Mouse (Mus musculus) MEL (cell line): ENCODE results near the gene Nt5c3b. TPM values are rescaled to one million over a fixed set of nuclear protein-coding genes. Genes with fewer than 3 reads are reported as not detected.
A peak's percentile ranks its signal among the peaks of the same experiment; 100 is the strongest.

Experiments used
- DNase-seq: peaks from one replicate; pipeline ENCODE4 v3.0.0; 2011; ENCODE audit warnings: low read depth, low spot score
- H3K27ac ChIP-seq: 2 replicates; pipeline ENCODE4 v1.5.1; 2012; ENCODE audit warnings: low read depth, mild to moderate bottlenecking, control low read depth, low read length, moderate library complexity; ENCODE audit not compliant: control insufficient read depth
- H3K27me3 ChIP-seq, 2 experiments: fragments of 150-350 bp in 1 of 2; sonication (generic) in 1 of 2; 2 replicates each; pipeline ENCODE4 v1.6.1; 2012; ENCODE audit warnings: low read length in 2 of 2, mild to moderate bottlenecking in 2 of 2, improper control_type of control experiment in 1 of 2, moderate library complexity in 1 of 2; ENCODE audit not compliant: insufficient read depth in 2 of 2, control insufficient read depth in 1 of 2
- H3K36me3 ChIP-seq, 2 experiments: 2 replicates each; pipeline ENCODE4 v1.6.1; 2012 to 2014; ENCODE audit warnings: low read length in 2 of 2, improper control_type of control experiment in 1 of 2, inconsistent platforms in 1 of 2, mild to moderate bottlenecking in 1 of 2; ENCODE audit not compliant: insufficient read depth in 2 of 2, control insufficient read depth in 1 of 2
- H3K4me1 ChIP-seq, 2 experiments: fragments of 150-350 bp in 1 of 2; sonication (generic) in 1 of 2; 2 replicates each; pipeline ENCODE4 v1.6.1; 2012; ENCODE audit warnings: low read length in 2 of 2, improper control_type of control experiment in 1 of 2, mild to moderate bottlenecking in 1 of 2; ENCODE audit not compliant: insufficient read depth in 2 of 2, control insufficient read depth in 1 of 2
- H3K4me3 ChIP-seq, 2 experiments: fragments of 150-350 bp in 1 of 2; sonication (generic) in 1 of 2; 2 replicates each; pipeline ENCODE4 v1.5.1; 2012; ENCODE audit warnings: low read depth in 2 of 2, low read length in 2 of 2, mild to moderate bottlenecking in 2 of 2, moderate library complexity in 2 of 2, control low read depth in 1 of 2, improper control_type of control experiment in 1 of 2; ENCODE audit not compliant: control insufficient read depth in 1 of 2, insufficient read depth in 1 of 2
- H3K79me2 ChIP-seq: 2 replicates; pipeline ENCODE4 v1.6.1; 2012; ENCODE audit warnings: mild to moderate bottlenecking, low read length, moderate library complexity; ENCODE audit not compliant: control insufficient read depth, poor library complexity, insufficient read depth
- H3K9ac ChIP-seq: 2 replicates; pipeline ENCODE4 v1.6.1; 2012; ENCODE audit warnings: low read depth, mild to moderate bottlenecking, control low read depth, low read length, moderate library complexity; ENCODE audit not compliant: control insufficient read depth, poor library complexity, severe bottlenecking
- H3K9me3 ChIP-seq: fragments of 150-350 bp; sonication (generic); replicated peaks from 2 replicates; pipeline ENCODE4 v1.6.1; 2012; ENCODE audit warnings: mild to moderate bottlenecking, low read length, improper control_type of control experiment, moderate library complexity; ENCODE audit not compliant: insufficient read depth
- CHD1 ChIP-seq: IDR thresholded peaks from 2 replicates; pipeline ENCODE4 v1.6.1; 2012; ENCODE audit warnings: low read depth, mild to moderate bottlenecking, inconsistent platforms, low read length, improper control_type of control experiment
- CTCF ChIP-seq, 3 experiments: IDR thresholded peaks in 2 of 3; conservative IDR thresholded peaks in 1 of 3; 2 replicates each; pipeline ENCODE4 v1.5.1; 2011 to 2012; ENCODE audit warnings: low read length in 3 of 3, low read depth in 2 of 3, mild to moderate bottlenecking in 2 of 3, improper control_type of control experiment in 1 of 3, inconsistent platforms in 1 of 3, mixed read lengths in 1 of 3, moderate library complexity in 1 of 3; ENCODE audit not compliant: control insufficient read depth in 1 of 3, insufficient read depth in 1 of 3, poor library complexity in 1 of 3, severe bottlenecking in 1 of 3
- MAZ ChIP-seq: IDR thresholded peaks from 2 replicates; pipeline ENCODE4 v1.6.1; 2012; ENCODE audit warnings: low read depth, mild to moderate bottlenecking, inconsistent platforms, low read length, improper control_type of control experiment
- MYB ChIP-seq: IDR thresholded peaks from 2 replicates; pipeline ENCODE4 v1.6.1; 2011; ENCODE audit warnings: mild to moderate bottlenecking, low read depth, low read length, improper control_type of control experiment
- NELFE ChIP-seq: IDR thresholded peaks from 2 replicates; pipeline ENCODE4 v1.6.1; 2011; ENCODE audit warnings: low read depth, low read length, improper control_type of control experiment
- NRF1 ChIP-seq: IDR thresholded peaks from 2 replicates; pipeline ENCODE4 v1.6.1; 2014; ENCODE audit warnings: low read depth, mild to moderate bottlenecking, inconsistent platforms, low read length, improper control_type of control experiment, moderate library complexity; ENCODE audit not compliant: poor library complexity, insufficient read depth, severe bottlenecking
- POLR2AphosphoS2 ChIP-seq: IDR thresholded peaks from 2 replicates; pipeline ENCODE4 v1.6.1; 2011; ENCODE audit warnings: low read length, improper control_type of control experiment
- RAD21 ChIP-seq: IDR thresholded peaks from 2 replicates; pipeline ENCODE4 v1.6.1; 2011; ENCODE audit warnings: mild to moderate bottlenecking, low read depth, low read length, improper control_type of control experiment
- RCOR1 ChIP-seq: IDR thresholded peaks from 2 replicates; pipeline ENCODE4 v1.6.1; 2012; ENCODE audit warnings: low read depth, mild to moderate bottlenecking, inconsistent platforms, low read length, improper control_type of control experiment
- TAL1 ChIP-seq: IDR thresholded peaks from 2 replicates; pipeline ENCODE4 v1.6.1; 2012; ENCODE audit warnings: mild to moderate bottlenecking, inconsistent platforms, low read length, moderate library complexity, mixed read lengths
- USF2 ChIP-seq, 2 experiments: IDR thresholded peaks; 2 replicates each; pipeline ENCODE4 v1.6.1; 2011 to 2012; ENCODE audit warnings: improper control_type of control experiment in 2 of 2, low read length in 2 of 2, borderline replicate concordance in 1 of 2, inconsistent platforms in 1 of 2, low read depth in 1 of 2, mild to moderate bottlenecking in 1 of 2; ENCODE audit not compliant: insufficient read depth in 1 of 2
- ZC3H11A ChIP-seq: IDR thresholded peaks from 2 replicates; pipeline ENCODE4 v1.6.1; 2012; ENCODE audit warnings: low read depth, mild to moderate bottlenecking, inconsistent platforms, low read length, improper control_type of control experiment
- ZKSCAN1 ChIP-seq: IDR thresholded peaks from 2 replicates; pipeline ENCODE4 v1.6.1; 2012; ENCODE audit warnings: low read depth, mild to moderate bottlenecking, inconsistent platforms, low read length, improper control_type of control experiment, moderate library complexity
- ZNF384 ChIP-seq: IDR thresholded peaks from 2 replicates; pipeline ENCODE4 v1.6.1; 2012; ENCODE audit warnings: low read depth, mild to moderate bottlenecking, inconsistent platforms, low read length, improper control_type of control experiment
- polyA plus RNA-seq, 2 experiments: library from polyadenylated mRNA; stranded (reverse) in 1 of 2; unstranded in 1 of 2; fragments of >175 nt in 1 of 2; fragments of >200 nt in 1 of 2; gene quantifications; 2 replicates each; pipeline versions ENCODE4 v1.2.1 to v1.2.4; 2012; ENCODE audit warnings: low replicate concordance in 2 of 2, low read depth in 1 of 2; ENCODE audit not compliant: insufficient read length in 2 of 2, insufficient read depth in 1 of 2, missing spikeins in 1 of 2
- total RNA-seq: library from RNA; depleted of rRNA; stranded (reverse); fragments of 300-350 nt; gene quantifications from 2 replicates; pipeline ENCODE4 v1.2.3, GENCODE M21; 2012

Gene Nt5c3b
- total and polyA plus RNA-seq, 3 experiments, result 61.3 to 287 (median 79.2) TPM

GRCm38 (mm10) chr11:100392958-100393357 is 48.6 kb downstream of the Nt5c3b start:
- TF ChIP-seq ZKSCAN1 (no peak), NRF1 (no peak), USF2 (IDR thresholded peaks at IDR 0.05; ENCODE audit: borderline replicate concordance in 1 of 2, insufficient read depth in 1 of 2, low read depth in 1 of 2, low read length in 2 of 2) (no peak), ZC3H11A (no peak), MAZ (no peak), ZNF384 (no peak), CHD1 (no peak), RCOR1 (no peak), MYB (no peak)
- H3K27ac ChIP-seq, result no peak overlapping the region
- peaks cover 0 to 12% of the 10 kb centered on the region in 2 experiments; a peak in 2 of 4 replicates for H3K36me3 ChIP-seq
- no peaks in the 10 kb centered on the region for H3K27me3 ChIP-seq
- DNase-seq, result no peak
- H3K79me2 ChIP-seq, result no peaks in the 10 kb centered on the region
- no peak overlapping the region for H3K9ac ChIP-seq
- no peak overlapping the region for H3K4me3 ChIP-seq
- H3K4me1 ChIP-seq, result peaks cover 0 to 29% of the 10 kb centered on the region in 2 experiments; a peak in 2 of 4 replicates
- no peaks in the 10 kb centered on the region for H3K9me3 ChIP-seq

- Histone ChIP-seq H3K36me3 (peaks cover 0 to 12% of the 10 kb centered on the region in 2 experiments; a peak in 2 of 4 replicates), H3K9me3 (no peaks in the 10 kb centered on the region), H3K4me1 (peaks cover 0 to 28% of the 10 kb centered on the region in 2 experiments; a peak in 2 of 4 replicates), H3K4me3 (no peak overlapping the region), H3K27ac (no peak overlapping the region), H3K27me3 (no peaks in the 10 kb centered on the region; a peak in 1 of 4 replicates), H3K9ac (no peak overlapping the region), H3K79me2 (no peaks in the 10 kb centered on the region)
- TF ChIP-seq RAD21 (no peak), POLR2AphosphoS2 (no peak), TAL1 (no peak)
- no peak for DNase-seq
These were observed 49.7 kb downstream of the Nt5c3b start for GRCm38 (mm10) chr11:100391884-100392345.

GRCm38 (mm10) chr11:100391081-100391883 is 50.3 kb downstream of the Nt5c3b start:
- Histone ChIP-seq H3K27me3 (no peaks in the 10 kb centered on the region; a peak in 1 of 4 replicates), H3K9ac (no peak overlapping the region)

More at GRCm38 (mm10) chr11:100391081-100391883, 50.3 kb downstream of the Nt5c3b start:
- no peak overlapping the region for H3K4me3 ChIP-seq
- H3K36me3 ChIP-seq, result peaks cover 0 to 7% of the 10 kb centered on the region in 2 experiments; a peak in 2 of 4 replicates
- DNase-seq, result no peak
- TF ChIP-seq ZNF384, result 0 out of 2 replicates have a peak, but pooled peaks have one; percentile 28
- TF ChIP-seq NELFE, result no peak
- TF ChIP-seq CTCF (IDR thresholded peaks at IDR 0.05 in 2 of 3, conservative IDR thresholded peaks at IDR 0.05 in 1 of 3; ENCODE audit: control insufficient read depth in 1 of 3, insufficient read depth in 1 of 3, low read depth in 2 of 3, low read length in 3 of 3, poor library complexity in 1 of 3, severe bottlenecking in 1 of 3), result peak in 1 of 3 experiments; percentile 36; a peak in 2 of 6 replicates
- TF ChIP-seq, all 39 proteins: peak for 2
- Histone ChIP-seq H3K4me1 (peaks cover 0 to 22% of the 10 kb centered on the region in 2 experiments; a peak in 2 of 4 replicates), H3K9me3 (no peaks in the 10 kb centered on the region), H3K27ac (no peak overlapping the region), H3K79me2 (no peaks in the 10 kb centered on the region)
